Mouse (Mus musculus): Measurements from ENCODE around the gene Tpt1. TPM values are rescaled to one million over a fixed set of nuclear protein-coding genes. Genes with fewer than 3 reads are reported as not detected.

Gene Tpt1
- total and polyA plus RNA-seq, 3 experiments = 698 to 1,876 (median 1,607) TPM

DNA sequence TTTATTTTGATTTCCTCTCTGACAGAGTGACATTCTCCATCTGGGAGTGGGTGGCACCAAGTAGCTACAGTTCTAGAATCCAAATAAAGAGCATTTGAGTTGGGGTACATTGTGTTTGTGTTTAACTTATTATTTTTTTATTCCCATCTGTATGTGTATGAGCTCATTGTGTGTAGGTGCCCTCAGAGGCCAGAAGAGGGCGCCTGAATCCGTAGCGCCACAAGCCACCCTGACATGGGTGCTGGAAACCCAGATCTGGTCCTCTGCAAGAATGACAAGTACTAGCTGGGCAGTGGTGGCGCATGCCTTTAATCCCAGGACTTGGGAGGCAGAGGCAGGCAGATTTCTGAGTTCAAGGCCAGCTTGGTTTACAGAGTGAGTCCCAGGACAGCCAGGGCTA lies 26.9 kb downstream of the Tpt1 start:
- peaks cover 0 to 9% of the 10 kb centered on the region in 2 experiments; a peak in 2 of 4 replicates for H3K4me1 ChIP-seq (ENCODE audit: control insufficient read depth in 1 of 2, insufficient read depth in 2 of 2)
- H3K4me3 ChIP-seq (replicated peaks in 1 of 3; ENCODE audit: low read depth in 2 of 3, low read length in 2 of 3, poor library complexity in 1 of 3) = no peak overlapping the region
- in situ Hi-C loops (cut with MboI; ENCODE audit: low pct_ligation_motif_present, low pct_unique_long_range_greater_than_20kb, low sequenced_read_pairs) (no loop called here), dilution Hi-C loops (cut with MboI; ENCODE audit: extremely low pct_ligation_motif_present, extremely low pct_unique_long_range_greater_than_20kb, low sequenced_read_pairs) (no loop called here)
- DNase-seq (ENCODE audit: extremely low read depth) = no peak
- peaks cover 3% of the 10 kb centered on the region for H3K9me3 ChIP-seq (replicated peaks; ENCODE audit: low read length)
- no peak overlapping the region for H3K9ac ChIP-seq (ENCODE audit: insufficient read depth, low read depth)
- H3K36me3 ChIP-seq (replicated peaks in 1 of 2; ENCODE audit: control insufficient read depth in 1 of 2, insufficient read depth in 1 of 2, low read length in 1 of 2) = no peaks in the 10 kb centered on the region
- no peaks in the 10 kb centered on the region for H3K27me3 ChIP-seq (replicated peaks)
- H3K27ac ChIP-seq (ENCODE audit: insufficient read depth, low read depth) = no peak overlapping the region
- TF ChIP-seq CTCF (conservative IDR thresholded peaks at IDR 0.05 in 1 of 2, IDR thresholded peaks at IDR 0.05 in 1 of 2; ENCODE audit: low read depth in 2 of 2, low read length in 2 of 2) (peak in 1 of 2 experiments; percentile 12; a peak in 1 of 4 replicates), ETS1 (conservative IDR thresholded peaks at IDR 0.05; ENCODE audit: low read depth, low read length) (no peak)
- no peaks in the 10 kb centered on the region for H3K79me2 ChIP-seq (replicated peaks; ENCODE audit: control insufficient read depth, extremely low read depth, insufficient read depth, poor library complexity, severe bottlenecking)
- no peak overlapping the region for H3K4me2 ChIP-seq (ENCODE audit: insufficient read depth, low read depth, poor library complexity, severe bottlenecking)

- dilution Hi-C loops (cut with MboI; ENCODE audit: extremely low pct_ligation_motif_present, extremely low pct_unique_long_range_greater_than_20kb, low sequenced_read_pairs) = no loop called here
- Histone ChIP-seq H3K4me1 (ENCODE audit: control insufficient read depth in 1 of 2, insufficient read depth in 2 of 2) (peaks cover 0 to 9% of the 10 kb centered on the region in 2 experiments; a peak in 2 of 4 replicates), H3K36me3 (replicated peaks in 1 of 2; ENCODE audit: control insufficient read depth in 1 of 2, insufficient read depth in 1 of 2, low read length in 1 of 2) (no peaks in the 10 kb centered on the region), H3K4me2 (ENCODE audit: insufficient read depth, low read depth, poor library complexity, severe bottlenecking) (no peak overlapping the region), H3K4me3 (replicated peaks in 1 of 3; ENCODE audit: low read depth in 2 of 3, low read length in 2 of 3, poor library complexity in 1 of 3) (no peak overlapping the region), H3K27ac (ENCODE audit: insufficient read depth, low read depth) (no peak overlapping the region), H3K79me2 (replicated peaks; ENCODE audit: control insufficient read depth, extremely low read depth, insufficient read depth, poor library complexity, severe bottlenecking) (no peaks in the 10 kb centered on the region), H3K9ac (ENCODE audit: insufficient read depth, low read depth) (no peak overlapping the region), H3K9me3 (replicated peaks; ENCODE audit: low read length) (peaks cover 3% of the 10 kb centered on the region), H3K27me3 (replicated peaks) (no peaks in the 10 kb centered on the region)
- no peak for DNase-seq (ENCODE audit: extremely low read depth)
- TF ChIP-seq E2F4 (IDR thresholded peaks at IDR 0.05; ENCODE audit: insufficient replicate concordance, low read depth, low read length) (no peak), MYC (IDR thresholded peaks at IDR 0.05; ENCODE audit: low read depth, low read length) (no peak), JUND (conservative IDR thresholded peaks at IDR 0.05; ENCODE audit: low read depth, low read length) (no peak), USF1 (IDR thresholded peaks at IDR 0.05; ENCODE audit: low read depth, low read length) (no peak), MAX (IDR thresholded peaks at IDR 0.05; ENCODE audit: low read length) (no peak), KAT2A (IDR thresholded peaks at IDR 0.05; ENCODE audit: insufficient replicate concordance, low read length) (no peak)
- in situ Hi-C loops (cut with MboI; ENCODE audit: low pct_ligation_motif_present, low pct_unique_long_range_greater_than_20kb, low sequenced_read_pairs) = no loop called here
Observed at GRCm38 (mm10) chr14:75873612-75874011, 28.7 kb downstream of the Tpt1 start.

DNA sequence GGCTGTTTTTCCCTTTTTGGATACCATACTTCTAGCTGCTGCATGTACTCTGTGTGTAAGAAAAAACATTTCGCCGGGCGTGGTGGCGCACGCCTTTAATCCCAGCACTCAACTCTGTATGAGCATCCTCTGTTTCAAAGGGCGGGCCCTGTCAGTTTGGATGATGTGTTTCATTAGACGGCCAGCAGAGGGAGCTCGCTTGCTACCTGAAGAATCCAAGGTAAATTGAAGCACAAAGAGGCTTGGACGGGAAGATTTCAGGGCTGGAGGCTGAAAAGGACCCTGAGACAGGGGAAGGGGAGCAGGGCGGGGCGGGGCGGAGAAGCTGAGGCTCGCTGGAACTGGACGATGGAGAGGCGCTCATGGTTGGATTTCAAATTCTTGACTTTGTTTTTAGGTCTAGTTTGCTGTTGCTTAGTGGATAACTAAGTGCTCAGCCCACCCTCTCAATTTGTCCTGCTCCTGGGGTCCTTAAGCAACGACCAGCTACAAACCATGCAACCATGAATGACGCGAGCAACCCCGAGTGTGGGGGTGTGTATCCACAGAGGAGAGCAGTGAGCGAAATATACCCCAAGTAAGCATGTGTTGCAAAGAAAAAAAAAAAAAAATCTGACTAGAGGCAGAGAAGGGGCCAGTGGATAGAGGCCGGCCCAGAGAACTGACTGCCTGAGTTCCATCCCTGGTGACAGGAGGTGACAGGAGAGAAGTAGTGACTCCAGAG lies 31.6 kb downstream of the Tpt1 start:
- DNase-seq (ENCODE audit: extremely low read depth) = peak; percentile 83
- Histone ChIP-seq H3K27me3 (replicated peaks) (no peaks in the 10 kb centered on the region), H3K4me3 (replicated peaks in 1 of 3; ENCODE audit: low read depth in 2 of 3, low read length in 2 of 3, poor library complexity in 1 of 3) (no peak overlapping the region), H3K4me2 (ENCODE audit: insufficient read depth, low read depth, poor library complexity, severe bottlenecking) (peak overlapping the region; percentile 55), H3K79me2 (replicated peaks; ENCODE audit: control insufficient read depth, extremely low read depth, insufficient read depth, poor library complexity, severe bottlenecking) (no peaks in the 10 kb centered on the region), H3K36me3 (replicated peaks in 1 of 2; ENCODE audit: control insufficient read depth in 1 of 2, insufficient read depth in 1 of 2, low read length in 1 of 2) (no peaks in the 10 kb centered on the region), H3K9ac (ENCODE audit: insufficient read depth, low read depth) (no peak overlapping the region), H3K9me3 (replicated peaks; ENCODE audit: low read length) (peaks cover 3% of the 10 kb centered on the region), H3K4me1 (ENCODE audit: control insufficient read depth in 1 of 2, insufficient read depth in 2 of 2) (peaks cover 0 to 9% of the 10 kb centered on the region in 2 experiments; a peak in 2 of 4 replicates), H3K27ac (ENCODE audit: insufficient read depth, low read depth) (no peak overlapping the region)
- in situ Hi-C loops (cut with MboI; ENCODE audit: low pct_ligation_motif_present, low pct_unique_long_range_greater_than_20kb, low sequenced_read_pairs) = loop anchor here (25.0 kb wide), 1 partner anchor 1136 kb away; no protein-coding TSS in a partner anchor
- TF ChIP-seq TCF12 (IDR thresholded peaks at IDR 0.05; ENCODE audit: low read depth, low read length) (no peak), ZC3H11A (IDR thresholded peaks at IDR 0.05; ENCODE audit: low read depth, low read length) (peak; percentile 56), CHD1 (IDR thresholded peaks at IDR 0.05; ENCODE audit: low read depth, low read length) (no peak), CTCF (conservative IDR thresholded peaks at IDR 0.05 in 1 of 2, IDR thresholded peaks at IDR 0.05 in 1 of 2; ENCODE audit: low read depth in 2 of 2, low read length in 2 of 2) (peak; percentile 31 to 93; a peak in 2 of 4 replicates), SMC3 (IDR thresholded peaks at IDR 0.05; ENCODE audit: low read depth, low read length) (peak; percentile 84), RAD21 (IDR thresholded peaks at IDR 0.05; ENCODE audit: low read depth, low read length) (peak; percentile 87)
- dilution Hi-C loops (cut with MboI; ENCODE audit: extremely low pct_ligation_motif_present, extremely low pct_unique_long_range_greater_than_20kb, low sequenced_read_pairs) = no loop called here

All from CH12.LX (cell line).